Mouse (Mus musculus): ENCODE measurements around the gene Ppp4r3b. TPM values are rescaled to one million over a fixed set of nuclear protein-coding genes. Genes with fewer than 3 reads are reported as not detected.

Gene Ppp4r3b
- 108 and 120 TPM in 2 replicates for total RNA-seq (2023)

GRCm38 (mm10) chr11:29172563-29173124 is at the start of gene Ppp4r3b:
Ppp4r3b (plus strand) TSS chr11:29172890.

GRCm38 (mm10) chr11:29130385-29131355 is 42.0 kb upstream of the Ppp4r3b start, which contains the start of gene Pnpt1:
Pnpt1 (plus strand) TSS chr11:29130744.

GRCm38 (mm10) chr11:29246883-29247650 is 74.4 kb downstream of the Ppp4r3b start, which contains the start of gene Cfap36:
Cfap36 (minus strand) TSS chr11:29247409.

Other genes starting within 250 kb of the Ppp4r3b start
- 9.7 and 12.2 TPM in 2 replicates for gene Pnpt1, start 42.1 kb upstream of the Ppp4r3b start, total RNA-seq (2023)
- gene Cfap36, start 74.5 kb downstream of the Ppp4r3b start, total RNA-seq (2023) = 15.1 and 15.7 TPM in 2 replicates
- gene Ccdc88a, start 200.8 kb downstream of the Ppp4r3b start, total RNA-seq (2023) = 18.6 and 33.4 TPM in 2 replicates